Mouse (Mus musculus): ENCODE results near the gene Nenf.

The Nenf gene

DNA sequence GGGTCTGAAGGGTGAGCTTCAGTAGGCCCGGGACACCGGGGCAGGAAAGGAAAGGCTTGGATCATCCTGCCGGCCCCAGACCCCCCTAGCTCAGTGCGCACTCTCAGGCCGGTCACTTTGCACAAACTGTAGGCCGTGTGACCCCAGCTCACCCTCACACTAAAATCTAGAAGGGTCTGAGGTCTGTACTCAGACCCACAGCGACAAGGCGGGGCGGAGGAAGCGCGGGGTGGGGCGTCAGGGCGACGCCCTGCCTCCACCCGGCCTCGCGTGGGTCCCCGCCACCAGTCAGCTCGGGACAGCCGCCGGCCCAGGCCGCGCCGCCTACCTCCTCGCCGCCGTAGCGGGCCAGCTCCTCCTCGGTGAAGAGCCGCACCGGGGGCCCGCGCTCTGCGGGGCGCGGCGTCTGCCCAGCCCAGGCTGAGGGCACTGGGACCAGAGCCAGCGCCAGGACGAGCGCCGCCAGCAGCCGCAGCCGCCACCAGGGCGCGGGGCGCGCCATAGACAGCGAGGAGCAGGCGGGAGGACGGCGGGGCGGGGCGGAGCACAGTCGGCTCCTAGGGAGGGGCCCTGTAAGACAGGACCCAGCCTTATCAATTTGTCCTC lies at the start of gene Nenf:
Gene Nenf, minus strand, starts transcription at position 604 of the 606 bp plus-strand sequence.
- peak; percentile 76 for DNase-seq (ENCODE audit: low spot score)

DNA sequence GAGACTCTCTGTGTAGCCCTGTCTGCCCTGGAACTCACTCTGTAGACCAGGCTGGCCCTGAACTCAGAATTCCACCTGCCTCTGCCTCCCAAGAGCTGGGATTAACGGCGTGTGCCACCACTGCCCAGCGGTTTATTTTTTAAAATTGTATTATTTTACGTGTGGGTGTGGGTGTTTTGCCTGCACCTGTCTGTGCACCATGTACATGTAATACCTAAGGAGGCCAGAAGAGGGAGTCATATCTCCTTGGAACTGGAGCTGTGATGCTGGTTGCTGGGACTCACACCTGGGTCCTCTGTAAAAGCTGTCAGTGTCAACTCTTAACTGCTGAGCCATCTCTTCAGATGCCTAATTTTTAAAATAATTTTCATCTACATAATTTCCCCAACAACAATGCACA lies 46.5 kb upstream of the Nenf start:
- DNase-seq (ENCODE audit: low spot score) = no peak

DNA sequence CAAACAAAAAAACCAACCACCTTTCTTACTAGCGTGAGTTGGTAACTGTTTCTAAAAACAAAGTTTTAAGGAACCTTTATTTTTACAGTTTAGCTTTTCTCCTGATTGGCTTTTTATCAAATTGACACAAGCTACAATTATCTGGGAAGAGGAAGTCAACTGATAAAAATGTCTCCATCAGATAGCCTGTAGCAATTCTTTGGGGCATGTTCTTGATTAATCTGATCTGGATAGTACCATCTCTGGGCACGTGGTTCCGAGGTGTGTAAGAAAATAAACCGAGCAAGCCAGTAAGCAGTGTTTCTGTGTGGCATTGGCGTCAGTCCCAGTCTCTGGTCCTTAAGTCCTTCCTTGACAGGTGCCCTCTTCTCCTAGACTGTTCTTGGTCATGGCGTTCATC lies 44.4 kb upstream of the Nenf start:
- no peak for DNase-seq (ENCODE audit: low spot score)

DNA sequence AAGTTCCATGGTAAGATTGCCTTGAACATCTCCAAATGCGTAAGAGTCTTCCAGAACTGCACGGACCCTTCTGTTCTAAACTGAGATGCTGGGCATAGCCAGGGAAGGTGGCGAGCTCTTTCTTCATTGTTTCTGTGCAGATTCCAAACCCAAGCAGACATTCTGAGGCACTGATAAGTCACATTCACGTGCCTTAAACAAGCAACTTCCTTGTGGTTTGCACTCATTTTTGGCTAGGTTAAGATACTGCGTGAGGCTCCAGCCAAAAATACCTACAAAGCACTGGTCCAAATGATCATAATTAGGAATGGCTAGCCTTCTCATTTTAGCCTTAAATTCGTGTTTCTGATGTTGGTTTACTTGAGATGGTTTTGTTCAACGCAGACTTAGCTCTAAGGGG lies 41.5 kb upstream of the Nenf start:
- no peak for DNase-seq (ENCODE audit: low spot score)

DNA sequence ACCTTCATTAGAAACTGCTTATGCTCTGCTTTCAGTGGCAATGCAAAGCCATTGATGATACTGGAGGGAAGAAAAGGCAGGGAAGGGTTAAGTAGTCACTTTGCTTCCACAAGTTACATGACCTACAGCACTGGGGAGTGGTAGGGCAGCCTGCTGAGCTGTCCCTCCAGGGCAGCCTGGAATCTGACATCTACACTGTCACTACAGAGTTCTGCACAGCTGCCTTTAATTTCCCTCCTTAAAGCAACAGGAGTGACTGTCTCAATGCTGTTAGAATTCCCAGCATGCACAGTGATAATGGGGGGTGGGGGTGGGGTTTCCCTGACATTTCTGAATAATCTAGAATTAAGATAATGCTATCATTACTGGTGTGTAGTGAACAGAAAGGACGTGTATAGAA lies 38.9 kb upstream of the Nenf start:
- DNase-seq (ENCODE audit: low spot score) = no peak

DNA sequence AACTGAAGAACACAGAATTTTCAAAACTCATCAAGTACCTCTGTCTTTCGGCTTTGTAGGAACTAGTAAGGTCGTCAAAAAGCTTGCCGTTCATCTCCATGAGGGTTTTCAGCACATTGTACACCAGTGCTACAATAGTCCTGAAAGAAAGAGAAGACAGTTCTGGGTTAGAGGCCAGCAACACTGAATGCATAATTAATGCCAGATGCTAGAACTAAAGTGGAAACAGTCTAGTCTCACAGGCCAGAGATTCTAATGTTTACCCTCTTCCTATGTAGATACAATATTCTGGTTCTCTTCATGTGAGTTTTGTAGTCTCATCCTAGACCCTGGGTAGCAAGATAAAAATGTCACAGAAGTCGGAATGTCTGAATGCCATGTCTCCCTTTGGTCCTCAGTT lies 35.8 kb upstream of the Nenf start:
- no peak for DNase-seq (ENCODE audit: low spot score)

DNA sequence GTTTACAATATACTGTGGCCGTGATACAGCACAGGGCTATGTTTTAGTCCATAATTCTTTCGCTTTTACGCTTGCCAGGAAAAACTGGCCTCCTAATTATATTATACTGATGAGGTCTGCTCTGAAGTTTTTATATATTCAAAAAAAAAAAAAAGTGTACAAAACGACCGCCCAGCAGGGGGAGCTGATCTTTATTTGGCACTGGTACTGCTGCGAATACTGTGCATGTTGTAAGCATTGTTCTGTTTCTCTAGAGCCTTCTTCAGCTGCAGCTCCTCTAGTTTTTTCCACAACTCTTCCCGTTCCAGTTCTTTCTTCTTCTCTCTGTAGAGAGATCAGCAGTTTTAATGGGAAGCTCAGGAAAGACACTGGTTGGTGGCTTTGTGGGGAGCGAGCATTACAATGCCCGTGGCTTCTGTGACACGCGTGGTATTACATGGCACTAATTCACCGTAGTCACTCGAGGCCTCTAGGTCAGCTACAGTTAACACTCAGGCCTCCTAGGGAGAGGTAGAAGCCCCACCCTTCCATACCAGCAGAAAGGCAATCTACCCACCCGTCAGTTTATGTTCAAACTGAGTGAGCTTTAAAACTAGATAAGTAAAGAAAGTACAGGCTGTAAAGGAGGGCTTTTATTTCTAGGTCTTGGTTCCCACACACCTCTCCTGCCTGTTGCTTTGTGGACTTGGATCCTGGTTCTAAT lies 34.9 kb upstream of the Nenf start:
- DNase-seq (ENCODE audit: low spot score) = peak; percentile 56

DNA sequence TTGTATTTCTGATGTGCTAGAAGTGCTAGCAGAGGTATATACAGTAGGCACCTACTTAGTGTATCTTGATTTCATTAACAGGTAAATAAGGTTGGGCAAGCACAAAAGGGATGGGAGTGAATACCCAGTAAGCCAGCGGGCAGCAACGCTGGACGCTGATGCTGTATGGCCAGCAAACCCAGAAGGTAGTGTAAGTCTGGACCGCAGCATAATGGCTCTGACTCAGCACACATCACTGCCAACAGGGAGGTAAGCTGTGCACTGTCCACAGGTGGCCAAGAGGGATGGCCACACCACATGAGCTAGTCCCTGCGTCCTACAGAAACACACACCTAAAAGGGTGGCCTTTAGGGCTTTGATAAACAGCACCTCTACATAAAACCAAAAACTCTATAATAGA lies 32.4 kb upstream of the Nenf start:
- no peak for DNase-seq (ENCODE audit: low spot score)

DNA sequence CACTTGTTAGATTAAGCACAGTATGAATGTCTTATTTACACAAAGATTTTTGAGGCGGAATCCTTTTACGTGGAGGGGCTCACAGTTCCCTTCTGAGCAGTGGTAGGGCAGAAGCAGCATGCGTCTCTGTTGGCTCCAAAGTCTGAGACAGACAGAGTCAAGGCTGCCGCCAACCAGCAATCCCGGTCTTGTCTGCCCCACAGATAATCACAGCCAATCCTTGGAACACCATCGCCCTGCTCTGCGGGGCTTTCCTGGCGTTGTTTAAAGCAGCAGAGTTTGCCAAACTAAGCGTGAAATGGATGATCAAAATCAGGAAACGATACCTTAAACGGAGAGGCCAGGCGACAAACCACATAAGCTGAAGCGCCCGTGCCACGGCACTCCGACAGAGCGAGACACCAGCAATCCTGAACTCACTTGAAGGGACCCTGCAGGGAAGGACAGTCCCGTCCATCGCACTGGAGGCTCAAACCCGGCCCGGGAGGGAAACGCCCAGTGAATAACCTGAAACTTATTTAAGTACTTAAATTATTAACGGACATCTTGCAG lies 31.6 kb upstream of the Nenf start:
- DNase-seq (ENCODE audit: low spot score) = no peak

DNA sequence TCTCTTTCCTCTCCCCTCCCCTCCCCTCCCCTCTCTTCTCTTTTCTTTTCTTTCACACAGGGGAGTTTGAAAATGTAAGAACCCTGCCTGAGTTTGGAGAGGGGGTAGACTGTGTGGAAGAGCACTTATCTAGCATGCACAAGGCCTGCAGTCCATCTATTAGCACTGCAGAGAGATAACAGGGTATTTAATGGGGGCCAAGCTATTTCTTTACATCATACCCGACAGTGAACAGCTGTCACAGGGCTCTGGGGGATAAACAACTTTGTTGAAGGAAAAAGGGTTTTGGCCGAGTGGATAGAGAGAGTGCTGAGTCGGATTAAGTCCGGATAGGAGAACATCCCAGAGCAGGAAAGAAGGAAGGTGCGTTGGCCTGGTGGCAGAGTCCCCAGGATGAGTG lies 31.0 kb upstream of the Nenf start:
- DNase-seq (ENCODE audit: low spot score) = no peak

DNA sequence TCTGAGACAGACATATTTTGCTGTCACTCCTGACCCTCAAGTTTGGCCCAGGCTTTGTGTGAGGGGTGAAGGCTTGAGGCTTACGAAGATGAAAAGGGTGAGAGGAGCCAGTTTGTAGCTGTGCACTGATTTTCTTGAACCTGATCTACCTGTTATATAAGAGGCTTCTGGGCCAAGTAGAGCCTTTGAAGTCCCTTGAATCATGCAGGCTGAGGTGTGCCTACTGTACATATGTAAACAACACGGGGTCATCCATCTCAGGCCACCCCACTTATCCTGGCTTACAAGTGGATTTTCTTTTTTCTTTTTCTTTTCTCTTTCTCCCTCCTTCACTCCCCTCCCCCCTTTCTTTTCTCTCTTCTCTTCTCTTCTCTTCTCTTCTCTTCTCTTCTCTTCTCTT lies 30.6 kb upstream of the Nenf start:
- no peak for DNase-seq (ENCODE audit: low spot score)

DNA sequence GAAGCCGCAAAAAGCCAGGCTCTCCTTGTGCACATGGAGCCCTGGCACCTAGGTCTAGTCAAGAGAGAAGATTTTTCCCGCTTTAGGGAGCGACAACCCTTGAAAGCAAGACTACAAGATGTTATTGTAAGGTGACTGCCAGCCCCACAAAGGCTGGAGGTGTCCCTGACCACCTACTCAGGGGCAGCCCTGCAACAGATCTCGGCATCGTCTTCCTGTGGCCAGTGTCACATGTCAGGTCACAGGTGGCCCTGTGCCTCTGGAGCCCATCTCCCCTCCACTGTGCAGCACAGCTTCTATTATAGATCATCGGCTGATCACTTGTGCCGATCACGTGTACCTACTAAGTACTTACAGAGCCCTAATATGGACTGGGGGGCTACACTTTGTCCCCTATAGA lies 29.6 kb upstream of the Nenf start:
- no peak for DNase-seq (ENCODE audit: low spot score)

DNA sequence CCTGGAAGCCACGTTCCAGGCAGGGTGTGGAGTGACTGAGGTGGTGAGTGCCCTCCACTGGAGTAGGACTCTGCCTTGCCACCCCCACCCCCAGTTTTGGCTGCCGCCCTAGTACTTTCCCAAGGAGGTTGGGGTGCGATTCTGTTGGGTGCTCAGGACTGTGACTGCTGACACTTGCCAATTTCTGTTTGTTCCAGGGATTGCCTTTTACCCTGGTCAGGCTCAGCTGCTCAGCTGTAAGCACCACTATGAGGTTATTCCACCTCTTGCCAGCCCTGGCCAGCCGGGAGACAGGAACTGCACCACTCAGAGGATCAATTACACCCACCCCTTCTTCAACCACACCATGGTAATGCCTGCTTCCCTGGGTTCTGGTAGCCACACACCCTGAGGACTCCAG lies 22.5 kb upstream of the Nenf start:
- DNase-seq (ENCODE audit: low spot score) = no peak

DNA sequence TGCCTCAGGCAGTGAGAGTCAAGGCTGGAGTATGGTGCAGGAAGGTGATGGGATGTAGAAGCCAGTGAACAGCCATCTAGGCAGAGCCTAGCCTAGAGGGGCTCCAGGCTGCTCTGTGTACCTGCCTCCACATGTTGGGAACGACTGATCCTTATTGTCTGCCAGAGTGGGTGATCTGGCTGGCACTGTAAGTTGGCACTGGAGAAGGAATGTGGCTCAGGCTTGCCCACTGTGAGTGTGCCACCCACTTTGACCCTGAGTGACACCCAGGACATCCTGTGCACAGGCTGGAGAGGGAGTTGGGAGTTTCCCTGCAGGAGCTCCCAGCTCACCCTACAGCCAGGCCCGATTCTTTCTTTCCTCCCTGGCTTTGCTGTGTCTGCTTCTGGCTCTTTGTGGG lies 21.9 kb upstream of the Nenf start:
- no peak for DNase-seq (ENCODE audit: low spot score)

DNA sequence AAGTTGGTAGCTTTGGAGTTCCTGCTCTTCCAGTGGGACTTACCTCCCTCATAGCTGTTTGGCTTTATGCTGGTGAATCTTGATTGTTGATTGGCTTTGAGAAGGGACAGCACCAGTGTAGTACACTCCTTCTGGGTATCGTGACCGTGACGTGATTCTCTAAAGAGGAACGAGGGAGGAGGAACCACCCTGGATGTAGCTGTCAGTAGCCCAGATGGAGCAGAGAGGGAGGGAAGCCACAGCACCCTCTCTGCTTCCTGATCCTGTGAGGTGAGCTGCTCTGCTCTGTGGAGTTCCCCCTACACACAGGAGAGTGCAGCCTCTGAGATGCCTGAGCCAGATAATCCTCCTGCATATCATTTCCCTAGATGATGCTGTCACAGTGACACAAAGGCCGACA lies 16.5 kb upstream of the Nenf start:
- no peak for DNase-seq (ENCODE audit: low spot score)

DNA sequence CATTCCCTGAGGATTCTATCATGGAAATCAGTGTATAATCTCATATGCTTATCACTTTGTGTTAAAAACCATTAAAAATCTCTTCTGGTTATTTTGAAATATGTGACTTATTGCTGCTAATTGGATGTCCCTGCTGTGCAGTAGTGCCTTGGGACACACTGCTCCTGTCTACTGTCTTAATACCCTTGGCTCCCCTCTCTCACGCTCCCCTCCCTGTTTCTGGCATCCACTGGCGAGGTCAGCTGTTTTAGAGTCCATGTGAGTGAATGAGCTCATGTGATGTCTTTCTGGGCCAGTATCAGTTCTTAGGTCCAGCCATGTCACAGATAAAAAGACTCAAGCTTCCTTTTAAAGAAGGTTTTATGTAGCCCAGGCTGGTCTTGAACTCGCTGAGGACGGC lies 12.4 kb upstream of the Nenf start:
- no peak for DNase-seq (ENCODE audit: low spot score)

DNA sequence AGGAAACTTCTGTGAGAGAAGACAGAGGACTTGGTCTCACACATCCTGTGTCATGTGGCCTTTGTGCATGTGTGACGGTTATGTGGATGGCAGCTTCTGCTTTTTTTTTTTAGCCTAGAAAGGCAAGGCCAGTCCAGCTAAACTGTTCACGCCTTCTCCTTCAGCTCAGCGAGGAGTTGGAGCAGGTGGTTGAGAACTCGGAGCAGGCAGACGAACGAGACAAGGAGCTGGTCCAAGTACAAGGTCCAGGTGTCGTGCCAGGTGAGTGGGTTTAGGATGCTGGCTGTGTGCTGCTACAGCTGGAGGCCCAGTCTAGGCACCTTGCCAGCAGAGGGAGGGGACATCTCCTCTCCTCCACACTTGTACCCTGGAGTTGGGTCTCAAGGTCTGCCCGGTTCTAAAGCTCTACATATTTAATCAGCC lies 10.0 kb upstream of the Nenf start:
- DNase-seq (ENCODE audit: low spot score) = peak; percentile 32

DNA sequence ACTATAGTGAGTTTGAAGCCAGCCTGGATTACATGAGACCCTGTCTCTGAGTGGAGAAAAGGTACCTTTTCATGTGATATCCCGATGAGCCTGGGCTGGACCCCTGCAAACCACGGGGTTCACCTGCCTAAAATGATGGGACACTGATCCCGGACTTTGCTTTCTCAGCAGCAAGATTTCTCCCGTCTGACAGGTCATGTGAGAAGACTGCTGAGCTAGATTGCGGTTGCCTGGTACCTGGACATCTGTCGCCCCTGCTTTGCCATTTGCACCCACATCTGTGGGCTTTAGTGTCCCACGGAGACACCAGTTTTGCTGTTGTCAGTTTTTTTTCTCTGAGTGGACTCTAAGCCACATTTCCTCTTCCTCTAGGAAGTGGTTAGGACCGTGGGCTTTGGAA lies 9.3 kb upstream of the Nenf start:
- DNase-seq (ENCODE audit: low spot score) = no peak

DNA sequence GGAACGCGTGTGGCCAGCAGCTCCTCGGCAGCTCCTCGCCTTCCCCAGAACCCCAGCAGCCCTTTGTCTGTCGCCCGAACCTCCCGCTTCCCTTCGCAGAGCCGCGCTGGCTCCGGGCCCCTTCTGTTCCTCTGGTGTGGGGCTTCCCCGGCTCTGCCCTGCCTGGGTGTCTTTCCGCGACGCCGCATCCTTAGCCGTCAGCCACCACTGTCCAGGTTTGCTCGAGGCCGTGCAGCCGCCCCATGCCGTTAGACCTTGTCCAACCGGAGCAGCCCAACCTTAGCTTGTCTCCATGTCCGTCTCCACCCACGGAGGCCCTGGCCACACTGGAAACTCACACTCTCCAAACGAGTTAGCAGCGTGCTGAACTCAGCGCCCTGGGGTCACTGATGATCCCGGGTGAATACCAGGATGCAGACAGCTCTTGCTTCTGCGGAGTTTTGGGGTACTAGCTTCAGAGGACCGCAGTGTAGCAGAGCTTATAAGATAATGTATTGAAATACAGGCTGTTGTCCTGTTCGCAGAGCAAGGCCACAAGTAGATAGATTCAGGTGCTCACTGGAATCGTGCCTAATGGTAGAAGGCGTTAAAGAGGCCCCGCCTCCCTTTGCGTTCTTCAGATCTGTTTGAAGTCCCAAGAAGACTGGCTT lies 8.4 kb upstream of the Nenf start:
- DNase-seq (ENCODE audit: low spot score) = no peak

DNA sequence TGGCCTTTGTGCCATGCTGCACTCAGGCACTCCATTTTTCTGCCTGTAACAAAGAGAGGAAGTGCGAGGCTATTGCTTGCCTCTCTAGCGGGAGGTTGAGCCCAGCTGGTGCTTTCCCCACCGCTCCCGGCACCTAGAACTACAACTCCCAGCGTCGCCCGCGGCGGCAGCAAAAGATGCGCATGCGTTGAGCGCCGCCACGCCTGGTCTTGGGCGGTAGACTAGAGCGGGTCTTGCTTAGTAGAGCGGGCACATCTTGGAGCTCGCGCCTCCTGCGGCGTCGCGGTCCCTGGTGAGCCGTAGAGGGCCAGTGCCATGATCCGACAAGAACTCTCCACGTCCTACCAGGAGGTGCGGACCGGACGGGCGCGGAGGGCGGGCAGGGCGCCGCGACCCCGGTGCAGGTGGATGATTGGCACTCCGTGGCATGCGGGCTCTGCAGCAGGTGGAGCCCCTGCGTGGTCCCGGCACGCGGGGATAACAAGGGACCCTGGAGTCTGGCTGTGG lies 7.8 kb upstream of the Nenf start, which contains the start of gene Tmem206:
Gene Tmem206, plus strand, starts transcription at position 187 of the 507 bp plus-strand sequence.
- peak; percentile 95 for DNase-seq (ENCODE audit: low spot score)

DNA sequence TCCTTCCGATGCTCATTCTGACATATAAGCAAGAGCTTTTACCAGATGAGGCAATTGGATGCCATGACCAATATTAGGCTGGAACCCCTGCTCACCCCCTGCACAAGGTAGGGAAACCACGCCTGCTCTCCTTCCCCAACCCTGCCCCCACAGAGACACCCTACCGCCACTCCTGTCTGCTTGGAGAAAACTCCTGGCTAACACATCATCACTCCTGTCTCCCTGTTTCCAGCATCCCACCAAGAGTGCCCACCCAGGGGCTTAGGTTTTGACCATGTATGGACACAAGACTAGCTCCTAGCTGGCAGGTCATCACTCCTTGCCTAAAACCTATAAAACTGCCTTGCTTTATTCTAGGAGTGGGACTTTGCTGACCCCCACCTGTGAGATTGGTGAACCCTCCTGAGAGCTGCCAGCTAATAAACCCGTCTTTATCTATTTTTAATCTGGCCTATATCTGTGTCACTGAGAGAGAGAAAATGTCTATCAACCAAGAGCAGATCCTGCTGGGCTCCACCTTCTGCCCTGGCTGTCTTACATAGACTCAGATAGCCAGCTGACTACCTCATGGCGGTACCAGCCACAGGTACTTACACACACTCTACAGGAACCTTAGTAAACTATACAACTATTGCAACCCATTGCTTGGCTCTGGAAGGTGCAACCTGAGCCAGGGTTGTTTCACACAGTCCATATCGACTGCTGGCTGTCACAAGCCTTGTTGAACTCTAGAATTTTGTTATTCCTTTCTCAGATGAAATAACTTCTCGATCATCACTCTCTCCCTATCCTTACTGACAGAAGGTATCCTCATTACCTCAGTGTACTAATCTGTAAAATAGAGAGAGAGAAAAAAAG lies 7.0 kb upstream of the Nenf start:
- DNase-seq (ENCODE audit: low spot score) = no peak

DNA sequence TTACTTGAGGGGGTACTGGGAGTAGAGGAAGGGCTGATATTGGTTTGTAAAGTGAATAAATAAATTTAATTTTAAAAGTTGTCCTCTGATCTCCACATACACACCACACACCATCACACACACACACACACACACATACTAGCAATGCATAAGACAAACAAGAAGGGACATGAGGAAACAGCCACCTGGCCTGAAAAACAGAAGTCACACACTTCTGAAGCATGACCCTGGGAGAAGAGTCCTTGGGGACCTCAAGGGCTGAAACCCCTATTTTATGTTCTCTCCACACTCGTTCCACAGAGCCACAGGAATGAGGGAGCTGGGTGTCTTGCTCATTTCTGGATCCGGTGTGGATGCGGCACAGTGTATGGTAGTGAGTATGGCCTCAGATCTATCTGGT lies 5.4 kb upstream of the Nenf start:
- no peak for DNase-seq (ENCODE audit: low spot score)

Measured in layer of hippocampus, adult 11-12 months (tissue).